Mouse (Mus musculus) megakaryocyte, embryonic 14.5 days (primary cell): ENCODE results near the gene Afdn.

Source experiments
- FLI1 ChIP-seq: IDR thresholded peaks from 2 replicates; pipeline ENCODE4 v1.6.1; 2012; ENCODE audit warnings: low read length, inconsistent platforms, mixed read lengths
- GATA1 ChIP-seq: IDR thresholded peaks from 3 replicates; pipeline ENCODE4 v1.6.1; 2012; ENCODE audit warnings: mixed read lengths, low read length, inconsistent platforms, borderline replicate concordance

DNA sequence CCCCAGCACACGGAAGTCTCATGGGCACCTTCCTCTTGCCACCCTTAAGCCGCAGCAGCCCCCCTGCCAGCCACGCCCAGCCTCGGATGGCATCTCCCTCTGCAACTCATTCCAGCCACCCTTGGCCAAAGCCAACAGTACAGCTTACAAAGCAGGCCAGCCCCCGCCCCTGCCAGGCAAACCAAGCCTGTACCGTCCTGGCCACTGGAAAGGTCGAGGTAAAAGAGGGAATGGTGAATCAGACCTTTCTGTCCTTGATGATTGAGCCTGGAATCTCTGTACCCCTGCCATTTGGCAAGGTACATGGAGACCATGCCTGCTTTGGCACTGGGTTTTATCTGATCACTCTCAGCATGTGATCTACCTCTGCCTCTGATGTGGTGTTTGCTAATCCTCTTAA, 138.9 kb downstream of the Afdn start:
- TF ChIP-seq GATA1 = no peak
- TF ChIP-seq FLI1 = no peak
